Mouse (Mus musculus) ES-E14 (cell line): ENCODE results near the gene Gm49337.

Experiments
- CHD2 ChIP-seq: IDR thresholded peaks from 2 replicates; pipeline ENCODE4 v1.6.1; 2014; ENCODE audit warnings: mild to moderate bottlenecking, low read depth, low read length, inconsistent platforms
- HCFC1 ChIP-seq: IDR thresholded peaks from 2 replicates; pipeline ENCODE4 v1.6.1; 2012; ENCODE audit warnings: low read length, inconsistent platforms, borderline replicate concordance; ENCODE audit not compliant: insufficient read depth
- MAFK ChIP-seq: IDR thresholded peaks from 2 replicates; pipeline ENCODE4 v1.6.1; 2014; ENCODE audit warnings: mild to moderate bottlenecking, low read depth, low read length, inconsistent platforms; ENCODE audit not compliant: insufficient read depth
- ZC3H11A ChIP-seq: IDR thresholded peaks from 2 replicates; pipeline ENCODE4 v1.6.1; 2012; ENCODE audit warnings: low read depth, mild to moderate bottlenecking, inconsistent platforms, low read length, borderline replicate concordance
- ZNF384 ChIP-seq: IDR thresholded peaks from 2 replicates; pipeline ENCODE4 v1.6.1; 2012; ENCODE audit warnings: low read depth, low read length, inconsistent platforms

DNA sequence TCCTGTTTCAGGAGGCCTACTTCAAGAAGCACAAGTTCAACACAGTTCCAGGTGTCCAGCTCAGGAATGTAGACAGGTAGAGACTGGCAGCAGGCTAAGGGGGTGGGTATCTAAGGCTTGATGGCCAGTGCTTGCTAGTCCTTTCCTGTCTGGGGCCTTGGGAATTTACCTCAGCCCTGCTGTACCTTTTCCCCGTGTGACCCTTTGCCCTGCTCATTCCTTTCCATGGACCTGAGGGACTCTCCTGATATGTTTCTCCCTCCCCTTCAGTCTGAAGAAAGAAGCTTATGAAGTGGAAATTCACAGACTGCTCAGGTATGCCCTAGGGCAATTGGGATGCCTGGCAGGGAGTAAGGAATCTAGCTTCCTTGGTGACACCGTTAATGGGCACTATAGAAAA is 15.3 kb upstream of the Gm49337 start:
- no peak for TF ChIP-seq HCFC1
- TF ChIP-seq ZC3H11A = no peak
- no peak for TF ChIP-seq MAFK
- TF ChIP-seq ZNF384 = no peak
- no peak for TF ChIP-seq CHD2
